Comparison of ENCODE assay signal across 8 mouse cellular contexts in genomic region chr19:28883126-28883525, GRCm38 (mm10). TPM values are rescaled to one million over a fixed set of nuclear protein-coding genes. Genes with fewer than 3 reads are reported as not detected.
DNase-seq lines count a peak whose midpoint lies in the region; ATAC-seq and TF ChIP-seq lines count a peak whose summit lies in the region.

No protein-coding gene starts in this region.

- H3K27me3 ChIP-seq in forebrain, embryonic 14.5 days (replicated peaks; ENCODE audit: control insufficient read depth, insufficient read depth, low read length) = no peaks in the 10 kb centered on the region
- no peaks in the 10 kb centered on the region for H3K27me3 ChIP-seq in forebrain, embryonic 12.5 days
- H3K27me3 ChIP-seq in midbrain, embryonic 11.5 days (ENCODE audit: control insufficient read depth, insufficient read depth, low read length) = no peaks in the 10 kb centered on the region
- no peaks in the 10 kb centered on the region for H3K27me3 ChIP-seq in midbrain, embryonic 16.5 days (ENCODE audit: control insufficient read depth, insufficient read depth, low read depth, low read length)
- H3K27me3 ChIP-seq in forebrain, embryonic 15.5 days = no peaks in the 10 kb centered on the region
- H3K27me3 ChIP-seq in midbrain, postnatal 0 days (ENCODE audit: insufficient read depth, low read length) = no peaks in the 10 kb centered on the region

- DNase-seq in forebrain, embryonic 14.5 days (ENCODE audit: low spot score) = peak; percentile 47
- peak; percentile 91 for DNase-seq in midbrain, embryonic 11.5 days (ENCODE audit: low spot score, missing footprints)
- peak; percentile 65 for DNase-seq in adrenal gland, postnatal 10 days
- no peak for DNase-seq in midbrain, postnatal 0 days (ENCODE audit: low spot score)

- 0 out of 2 replicates have a peak, but pooled peaks have one; percentile 18 for ATAC-seq in forebrain, embryonic 14.5 days
- ATAC-seq in forebrain, embryonic 12.5 days (ENCODE audit: low FRiP score) = no peak
- no peak for ATAC-seq in midbrain, embryonic 11.5 days (ENCODE audit: low FRiP score)
- no peak for ATAC-seq in midbrain, embryonic 16.5 days
- ATAC-seq in forebrain, embryonic 15.5 days (replicated peaks) = 0 out of 2 replicates have a peak, but pooled peaks have one; percentile 58
- no peak for ATAC-seq in midbrain, postnatal 0 days (ENCODE audit: low FRiP score)
- ATAC-seq in monocyte, adult 5-6 weeks (replicated peaks; ENCODE audit: insufficient number of reproducible peaks, low FRiP score, low TSS enrichment, poor library complexity, severe bottlenecking) = no peak

- TF ChIP-seq CTCF in midbrain, postnatal 0 days (IDR thresholded peaks at IDR 0.05) = peak; percentile 49

- WGBS in forebrain, embryonic 14.5 days = 65% methylated on average over 1 of the region's 1 CpGs
- 57% methylated on average over 1 of the region's 1 CpGs for WGBS in forebrain, embryonic 12.5 days
- WGBS in midbrain, embryonic 11.5 days = 69% methylated on average over 1 of the region's 1 CpGs
- WGBS in midbrain, embryonic 16.5 days = 68% methylated on average over 1 of the region's 1 CpGs
- WGBS in forebrain, embryonic 15.5 days = 59% methylated on average over 1 of the region's 1 CpGs
- WGBS in midbrain, postnatal 0 days = 52% methylated on average over 1 of the region's 1 CpGs

- no peak overlapping the region for H3K4me3 ChIP-seq in forebrain, embryonic 14.5 days (ENCODE audit: low read depth, low read length)
- no peak overlapping the region for H3K4me3 ChIP-seq in forebrain, embryonic 12.5 days (replicated peaks)
- H3K4me3 ChIP-seq in midbrain, embryonic 11.5 days (ENCODE audit: low read depth, low read length) = no peak overlapping the region
- no peak overlapping the region for H3K4me3 ChIP-seq in midbrain, embryonic 16.5 days (ENCODE audit: low read depth, low read length)
- H3K4me3 ChIP-seq in forebrain, embryonic 15.5 days = no peak overlapping the region
- H3K4me3 ChIP-seq in midbrain, postnatal 0 days (ENCODE audit: low read depth, low read length) = no peak overlapping the region

- no peak overlapping the region for H3K27ac ChIP-seq in forebrain, embryonic 14.5 days (ENCODE audit: low read depth, low read length)
- H3K27ac ChIP-seq in forebrain, embryonic 12.5 days = no peak overlapping the region
- no peak overlapping the region for H3K27ac ChIP-seq in midbrain, embryonic 11.5 days (ENCODE audit: low read depth, low read length)
- H3K27ac ChIP-seq in midbrain, embryonic 16.5 days (ENCODE audit: low read length) = no peak overlapping the region
- no peak overlapping the region for H3K27ac ChIP-seq in forebrain, embryonic 15.5 days (replicated peaks)
- no peak overlapping the region for H3K27ac ChIP-seq in midbrain, postnatal 0 days (ENCODE audit: low read depth, low read length)

- H3K9ac ChIP-seq in forebrain, embryonic 14.5 days (ENCODE audit: low read length) = no peak overlapping the region
- H3K9ac ChIP-seq in forebrain, embryonic 12.5 days = no peak overlapping the region
- H3K9ac ChIP-seq in midbrain, embryonic 11.5 days (ENCODE audit: low read length) = no peak overlapping the region
- H3K9ac ChIP-seq in midbrain, embryonic 16.5 days (ENCODE audit: low read depth, low read length) = no peak overlapping the region
- no peak overlapping the region for H3K9ac ChIP-seq in forebrain, embryonic 15.5 days (replicated peaks)
- no peak overlapping the region for H3K9ac ChIP-seq in midbrain, postnatal 0 days (replicated peaks; ENCODE audit: low read length, poor library complexity, severe bottlenecking)

- no peaks in the 10 kb centered on the region for H3K36me3 ChIP-seq in forebrain, embryonic 14.5 days (ENCODE audit: control insufficient read depth, insufficient read depth, low read length)
- no peaks in the 10 kb centered on the region for H3K36me3 ChIP-seq in forebrain, embryonic 12.5 days (replicated peaks)
- no peaks in the 10 kb centered on the region for H3K36me3 ChIP-seq in midbrain, embryonic 11.5 days (ENCODE audit: control insufficient read depth, insufficient read depth, low read length)
- H3K36me3 ChIP-seq in midbrain, embryonic 16.5 days (ENCODE audit: control insufficient read depth, insufficient read depth, low read length) = no peaks in the 10 kb centered on the region
- H3K36me3 ChIP-seq in forebrain, embryonic 15.5 days = no peaks in the 10 kb centered on the region
- no peaks in the 10 kb centered on the region for H3K36me3 ChIP-seq in midbrain, postnatal 0 days (ENCODE audit: insufficient read depth, low read length)

- no peaks in the 10 kb centered on the region for H3K4me1 ChIP-seq in forebrain, embryonic 14.5 days (ENCODE audit: control insufficient read depth, insufficient read depth, low read length)
- no peaks in the 10 kb centered on the region for H3K4me1 ChIP-seq in forebrain, embryonic 12.5 days
- no peaks in the 10 kb centered on the region; the same call in 1 of the 2 replicates for H3K4me1 ChIP-seq in midbrain, embryonic 11.5 days (ENCODE audit: control insufficient read depth, insufficient read depth, low read length)
- H3K4me1 ChIP-seq in midbrain, embryonic 16.5 days (ENCODE audit: control insufficient read depth, insufficient read depth, low read length) = no peaks in the 10 kb centered on the region
- no peaks in the 10 kb centered on the region for H3K4me1 ChIP-seq in forebrain, embryonic 15.5 days
- no peaks in the 10 kb centered on the region for H3K4me1 ChIP-seq in midbrain, postnatal 0 days (ENCODE audit: insufficient read depth, low read length)

- H3K4me2 ChIP-seq in forebrain, embryonic 14.5 days (ENCODE audit: low read length) = no peak overlapping the region
- H3K4me2 ChIP-seq in forebrain, embryonic 12.5 days = no peak overlapping the region
- H3K4me2 ChIP-seq in midbrain, embryonic 11.5 days = no peak overlapping the region
- H3K4me2 ChIP-seq in midbrain, embryonic 16.5 days (ENCODE audit: low read length) = no peak overlapping the region
- no peak overlapping the region for H3K4me2 ChIP-seq in forebrain, embryonic 15.5 days (replicated peaks)
- H3K4me2 ChIP-seq in midbrain, postnatal 0 days (ENCODE audit: low read depth, low read length, poor library complexity, severe bottlenecking) = no peak overlapping the region

- no peaks in the 10 kb centered on the region for H3K9me3 ChIP-seq in forebrain, embryonic 14.5 days (replicated peaks; ENCODE audit: control insufficient read depth, low read length)
- H3K9me3 ChIP-seq in forebrain, embryonic 12.5 days = no peaks in the 10 kb centered on the region
- H3K9me3 ChIP-seq in midbrain, embryonic 11.5 days (ENCODE audit: control insufficient read depth, low read length) = no peaks in the 10 kb centered on the region
- no peaks in the 10 kb centered on the region for H3K9me3 ChIP-seq in midbrain, embryonic 16.5 days (replicated peaks; ENCODE audit: control insufficient read depth, low read length, poor library complexity, severe bottlenecking)
- no peaks in the 10 kb centered on the region for H3K9me3 ChIP-seq in forebrain, embryonic 15.5 days
- no peaks in the 10 kb centered on the region for H3K9me3 ChIP-seq in midbrain, postnatal 0 days (ENCODE audit: low read length)

RNA-seq across cellular contexts. Expression of gene Slc1a1, which starts 48.3 kb away (rescaled TPM):
- polyA plus RNA-seq in forebrain, embryonic 14.5 days (2014; fragmentation: Nextera tagmentation; extraction: Ambion mirVana) = 9.3 and 13.6 TPM in 2 replicates
- 2.4 and 2.8 TPM in 2 replicates for polyA plus RNA-seq in forebrain, embryonic 12.5 days (2016; fragmentation: Nextera tagmentation; extraction: Ambion mirVana)
- 0.44 and 1.3 TPM in 2 replicates for polyA plus RNA-seq in midbrain, embryonic 11.5 days (2014; fragmentation: Nextera tagmentation; extraction: Ambion mirVana)
- 45.0 and 47.7 TPM in 2 replicates for polyA plus RNA-seq in midbrain, embryonic 16.5 days (2015; fragmentation: Nextera tagmentation; extraction: Ambion mirVana)
- total RNA-seq in adrenal gland, postnatal 10 days (2021) = under 1 TPM; 0.51 to 0.94 TPM
- 34.1 TPM in 2 replicates for polyA plus RNA-seq in forebrain, embryonic 15.5 days (2015; fragmentation: Nextera tagmentation; extraction: Ambion mirVana)
- total RNA-seq in midbrain, postnatal 0 days (2014; rRNA removed) = 85.3 and 87.3 TPM in 2 replicates
- 50.6 and 51.7 TPM in 2 replicates for polyA plus RNA-seq in midbrain, postnatal 0 days (2015; fragmentation: Nextera tagmentation; extraction: Ambion mirVana)
- not detected in 3 replicates for total RNA-seq in monocyte, adult 5-6 weeks (2017)

Comparison
In these comparisons a context has a peak if more than half of its experiments do, and no peak if none do; other contexts are left out.
1. ATAC-seq: peak in forebrain, embryonic 14.5 days (single experiment) and forebrain, embryonic 15.5 days (single experiment); none in forebrain, embryonic 12.5 days (single experiment), midbrain, embryonic 11.5 days (single experiment), midbrain, embryonic 16.5 days (single experiment), midbrain, postnatal 0 days (single experiment) and monocyte, adult 5-6 weeks (single experiment).